Mouse (Mus musculus) adrenal gland, adult (tissue): ENCODE measurements around the gene CK137956.

Experiments
- DNase-seq, 2 experiments: peaks; one replicate each; pipeline ENCODE4 v3.0.0; 2022 to 2023; ENCODE audit warnings: low spot score in 1 of 2; ENCODE audit not compliant: inconsistent age in 2 of 2

Gene CK137956

DNA sequence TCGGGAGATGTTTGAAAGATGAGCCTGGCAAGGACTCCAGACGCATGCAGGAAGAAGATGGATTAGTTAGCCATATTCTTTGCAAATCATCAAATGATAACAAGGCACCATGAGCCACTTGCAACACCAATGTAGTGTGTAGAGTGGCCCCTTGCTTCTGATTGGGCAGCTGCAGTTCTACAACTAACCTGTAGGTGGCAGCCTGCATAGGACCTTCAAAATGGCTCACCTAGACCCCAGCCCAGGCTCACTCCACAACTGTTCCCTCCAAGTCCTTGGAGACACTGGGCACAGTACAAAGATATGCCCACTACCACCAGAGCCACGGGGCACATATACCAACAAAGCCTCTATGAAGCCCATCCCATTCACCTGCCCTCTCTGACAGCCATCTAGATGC, 35.4 kb downstream of the CK137956 start:
- peak; percentile 8 to 58 for DNase-seq

DNA sequence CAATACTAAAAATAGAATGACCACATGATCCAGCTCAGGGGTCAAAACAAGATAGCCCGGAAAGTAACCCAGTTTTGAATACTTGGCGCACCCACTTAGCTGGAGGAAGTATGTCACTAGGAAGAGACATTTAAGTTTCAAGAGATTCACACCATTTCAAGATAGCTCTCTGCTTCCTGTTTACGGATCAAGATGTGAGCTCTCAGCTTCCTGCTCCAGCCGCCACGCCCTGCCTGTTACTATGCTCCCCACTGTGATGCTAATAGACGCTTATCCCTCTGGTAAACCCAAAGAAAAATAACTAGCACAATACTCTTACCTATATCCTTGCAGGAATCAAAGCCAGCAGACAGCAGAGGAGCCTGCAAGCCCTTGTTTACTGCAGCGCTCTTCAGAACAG, 57.2 kb downstream of the CK137956 start:
- DNase-seq: no peak

DNA sequence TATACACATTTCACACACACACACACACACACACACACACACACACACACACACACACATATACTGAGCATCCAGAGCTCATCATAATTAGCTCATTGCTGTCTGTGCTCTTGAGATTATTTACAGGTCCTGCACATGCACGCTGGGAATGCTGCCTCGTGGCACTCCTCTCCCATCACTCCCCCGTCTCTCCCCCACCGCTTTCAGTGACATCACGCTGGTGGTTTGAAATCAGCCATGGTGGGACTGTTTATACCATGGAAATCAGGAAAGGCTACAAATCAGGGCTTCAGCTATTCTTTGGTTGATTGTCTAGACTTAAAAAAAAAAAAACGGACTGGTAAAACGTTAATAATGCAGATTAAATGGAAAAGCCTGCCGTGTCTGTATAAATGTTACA, 63.6 kb downstream of the CK137956 start:
- DNase-seq: no peak

DNA sequence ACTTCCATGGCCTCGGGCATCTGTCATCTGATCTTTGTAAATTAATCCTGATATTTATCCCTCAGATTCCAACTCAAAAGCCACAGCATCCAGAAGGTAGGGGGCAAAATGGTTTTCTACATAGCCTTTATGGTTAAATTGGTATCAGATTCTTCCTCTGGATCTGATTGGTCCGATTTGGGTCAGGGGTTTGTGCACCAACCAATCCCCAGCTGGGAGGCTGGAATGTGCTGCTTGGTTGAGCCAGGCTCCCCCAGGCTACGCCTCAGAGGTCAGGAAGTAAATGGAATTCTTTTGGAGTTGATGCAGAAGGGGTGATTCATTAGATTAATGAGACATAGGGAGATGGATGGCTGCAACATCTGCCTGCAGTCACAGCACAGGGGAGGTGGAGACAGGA, 66.8 kb downstream of the CK137956 start:
- DNase-seq: peak in 1 of 2 experiments; percentile 41

DNA sequence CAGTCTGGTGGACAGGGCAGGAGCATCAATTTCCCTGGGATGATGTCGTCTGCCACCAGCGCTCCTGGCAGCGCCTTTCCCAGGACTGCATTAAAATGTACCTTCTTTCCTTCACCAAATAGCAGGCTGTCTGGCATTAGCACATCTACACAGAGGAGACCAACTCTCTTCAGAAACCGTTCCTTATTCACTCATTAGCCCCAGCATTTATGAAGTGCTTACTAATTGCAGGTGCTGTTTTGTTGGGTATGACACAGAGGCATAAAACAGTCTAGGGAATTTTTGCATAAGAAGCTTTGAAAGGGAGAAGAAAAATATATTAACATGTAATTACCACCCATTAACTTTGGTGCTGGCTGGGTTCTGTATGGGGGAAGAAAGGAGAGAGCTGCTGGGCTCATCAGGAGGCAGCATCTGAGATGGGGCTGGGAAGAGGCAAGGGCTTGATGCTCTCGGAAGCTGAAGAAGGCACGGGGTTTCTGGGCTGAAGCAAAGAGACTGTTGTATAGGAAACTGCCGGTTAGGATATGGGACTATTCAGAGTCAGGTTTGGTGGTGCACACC, 69.8 kb downstream of the CK137956 start:
- DNase-seq: no peak

DNA sequence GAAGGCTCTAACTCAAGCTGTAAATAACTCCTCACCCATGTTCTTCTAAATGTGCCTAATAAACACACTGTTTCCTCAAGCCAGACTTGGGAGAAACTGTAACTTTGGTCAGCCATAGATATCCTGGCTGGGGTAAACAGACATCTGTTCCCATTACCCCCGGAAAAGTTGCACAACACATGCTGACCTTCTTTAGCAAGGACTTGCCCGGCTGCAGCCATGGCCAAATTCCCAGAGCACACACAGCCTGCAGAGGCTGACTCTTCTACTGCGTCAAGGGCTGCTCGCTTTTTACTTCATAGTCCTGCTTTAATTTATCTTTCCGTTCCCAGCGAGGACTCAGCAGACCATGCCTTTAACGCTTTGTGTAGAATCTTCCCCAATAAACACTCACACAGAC, 81.7 kb downstream of the CK137956 start:
- DNase-seq: peak; percentile 21 to 81

DNA sequence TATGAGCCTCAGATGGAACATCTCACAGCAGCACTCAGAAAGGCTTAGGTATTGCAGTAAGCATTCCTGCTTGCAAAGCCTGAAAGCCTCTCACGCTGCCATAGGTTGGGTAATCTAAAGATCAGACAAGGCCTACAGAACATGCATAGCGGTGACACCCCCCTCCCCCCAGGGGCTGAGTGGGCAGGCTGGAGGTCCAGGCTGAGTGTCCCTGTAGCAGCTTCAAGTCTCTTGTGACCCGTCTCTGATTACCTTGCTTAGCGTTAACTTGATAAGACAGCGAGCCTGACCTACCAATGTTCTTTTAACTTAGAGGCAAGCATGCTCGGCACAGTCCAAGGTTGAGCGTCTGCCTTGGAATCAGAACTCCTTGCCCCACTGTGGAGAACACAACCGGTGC, 91.8 kb downstream of the CK137956 start:
- DNase-seq: no peak
